Mouse (Mus musculus) gastrocnemius, adult 18-20 months (tissue): Measurements from ENCODE around the gene Ubtd1. TPM values are rescaled to one million over a fixed set of nuclear protein-coding genes. Genes with fewer than 3 reads are reported as not detected.
A peak's percentile ranks its signal among the peaks of the same experiment; 100 is the strongest.
"Not testable (repeated sequence)": the region's sequence is repeated elsewhere in the genome, so short reads cannot be mapped to it uniquely, and the experiment has no call there.

Source experiments
- DNase-seq: peaks from one replicate; pipeline ENCODE4 v3.0.0; 2021; ENCODE audit warnings: low spot score
- total RNA-seq, 2 experiments: library from RNA; stranded (reverse); gene quantifications; 2 replicates each; pipeline ENCODE4 v1.2.3; 2021

The Ubtd1 gene
- total RNA-seq, 2 experiments from 2014 or later, result 15.5 to 17.3 TPM

DNA sequence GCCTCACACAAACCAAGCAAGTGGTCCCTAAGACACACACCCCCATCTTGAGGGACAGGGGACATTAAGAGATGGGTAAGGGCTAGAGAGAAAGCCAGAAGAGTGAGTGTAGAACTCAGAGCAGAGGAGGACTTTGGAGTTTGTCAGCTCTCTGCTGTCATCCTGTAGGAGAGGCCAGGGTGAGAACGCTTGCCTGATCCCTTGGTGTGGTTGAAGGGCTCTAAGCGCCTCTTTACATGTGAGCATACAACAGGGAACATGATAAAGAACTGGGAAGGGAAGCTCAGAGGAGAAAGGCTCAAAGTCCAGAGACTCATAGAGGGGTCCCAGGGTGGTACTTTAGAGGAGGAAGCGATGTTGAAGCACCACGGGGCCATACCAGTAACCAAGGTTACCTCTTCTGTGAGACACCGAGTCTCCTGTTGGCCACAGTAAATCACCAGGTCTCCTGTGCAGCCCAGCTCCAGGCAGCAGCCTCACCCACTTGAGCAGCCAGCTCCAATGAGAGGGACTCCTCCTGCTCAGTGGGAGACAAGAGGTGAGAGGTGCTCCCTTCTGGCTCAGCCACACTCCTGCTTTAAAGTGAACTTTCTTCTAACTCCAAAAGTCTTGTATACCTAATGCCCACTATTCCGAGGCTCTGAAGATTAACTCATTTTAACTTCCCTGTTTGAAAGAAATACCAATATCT lies 75.3 kb downstream of the Ubtd1 start:
- DNase-seq, result no peak

DNA sequence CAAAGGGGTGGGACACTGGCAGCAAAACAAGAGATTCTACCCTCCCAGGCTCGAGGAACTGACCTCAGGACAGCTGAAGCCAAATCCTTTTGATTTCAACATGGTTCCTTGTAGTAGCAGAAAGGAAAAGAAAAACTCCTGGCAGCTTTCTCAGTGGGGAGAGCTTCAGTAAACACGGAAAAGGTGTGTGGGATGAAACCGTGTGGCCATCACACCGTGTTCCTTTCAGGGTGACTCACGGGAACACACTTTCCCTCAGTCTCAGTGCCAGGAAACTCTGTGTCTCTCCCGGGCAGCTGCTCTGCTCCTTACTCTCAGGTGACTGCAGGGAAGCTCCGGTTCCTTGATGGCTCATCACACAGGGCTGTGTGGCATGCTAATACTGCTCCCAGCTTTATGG lies 76.9 kb downstream of the Ubtd1 start:
- peak; percentile 62 for DNase-seq

- DNase-seq, result no peak
These were observed 79.9 kb downstream of the Ubtd1 start for GRCm38 (mm10) chr19:42061443-42061842.

GRCm38 (mm10) chr19:42068441-42069240 lies 87.1 kb downstream of the Ubtd1 start:
- peak; percentile 81 for DNase-seq

DNA sequence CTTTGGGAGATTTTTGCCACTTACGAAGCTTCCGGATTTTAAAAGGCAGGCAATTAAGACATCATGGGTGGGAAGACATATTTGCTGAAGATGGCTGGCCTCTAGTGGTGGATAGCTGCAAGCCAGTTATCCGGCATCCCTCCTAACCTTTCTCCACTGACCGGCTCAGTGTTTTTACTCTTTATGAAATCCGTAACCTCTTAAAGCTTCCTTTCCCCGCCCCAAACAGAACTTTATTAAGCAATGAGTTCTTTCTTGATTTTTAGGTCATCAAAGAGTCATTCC lies 87.6 kb downstream of the Ubtd1 start:
- DNase-seq, result peak; percentile 59

DNA sequence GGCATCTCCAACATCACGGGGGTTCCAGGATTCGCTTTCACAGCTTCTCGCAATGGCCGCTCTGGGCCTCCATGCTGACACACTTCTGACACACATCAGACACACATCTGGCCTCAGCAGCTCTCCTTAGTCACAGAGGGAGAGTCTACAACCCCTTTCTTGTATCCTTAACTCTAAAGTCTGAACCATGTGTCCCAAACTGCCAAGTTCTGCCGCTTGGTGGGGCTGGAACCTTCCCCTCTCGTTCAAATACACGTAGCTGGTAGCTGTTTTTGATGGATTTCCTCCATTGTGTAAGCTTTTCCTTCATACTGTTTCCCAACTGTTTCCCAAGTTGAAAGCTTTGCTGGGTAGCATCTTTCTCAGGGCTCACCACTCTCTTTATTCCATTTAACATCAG lies 89.7 kb downstream of the Ubtd1 start:
- no peak for DNase-seq

DNA sequence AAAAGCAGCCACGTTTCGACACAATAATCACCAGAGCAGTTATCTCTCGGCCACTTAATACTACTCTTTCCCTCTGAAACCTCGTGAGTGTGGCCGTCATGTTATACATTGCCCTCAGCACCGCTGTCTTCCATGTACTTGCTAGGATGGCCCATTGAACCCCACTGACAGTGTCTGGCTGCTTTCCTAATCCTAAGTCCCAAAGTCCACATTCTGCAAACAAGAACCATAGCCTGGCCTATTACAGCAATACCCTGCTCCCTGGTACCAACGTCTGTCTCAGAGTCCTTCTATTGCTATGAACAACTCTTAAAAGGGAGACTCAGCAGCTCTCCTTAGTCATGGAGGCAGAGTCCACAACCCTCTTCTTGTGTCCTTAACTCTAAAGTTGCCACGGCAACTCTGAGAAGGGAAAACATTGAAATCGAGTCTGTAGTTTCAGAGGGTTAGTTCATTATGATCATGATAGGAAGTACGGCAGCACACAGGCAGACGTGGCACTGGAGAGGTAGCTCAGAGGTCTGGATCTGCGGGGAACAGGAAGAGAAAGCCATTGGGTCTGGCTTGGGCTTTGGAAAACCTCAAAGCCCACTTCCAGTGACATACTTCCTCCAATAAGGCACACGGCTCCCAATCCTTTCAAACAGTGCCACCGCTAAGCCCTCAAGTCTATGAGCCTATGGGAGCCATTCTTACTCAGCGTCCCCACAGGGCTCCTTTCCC lies 90.5 kb downstream of the Ubtd1 start:
- DNase-seq, result no peak

GRCm38 (mm10) chr19:42072802-42073201 lies 91.2 kb downstream of the Ubtd1 start:
- DNase-seq, result no peak

DNA sequence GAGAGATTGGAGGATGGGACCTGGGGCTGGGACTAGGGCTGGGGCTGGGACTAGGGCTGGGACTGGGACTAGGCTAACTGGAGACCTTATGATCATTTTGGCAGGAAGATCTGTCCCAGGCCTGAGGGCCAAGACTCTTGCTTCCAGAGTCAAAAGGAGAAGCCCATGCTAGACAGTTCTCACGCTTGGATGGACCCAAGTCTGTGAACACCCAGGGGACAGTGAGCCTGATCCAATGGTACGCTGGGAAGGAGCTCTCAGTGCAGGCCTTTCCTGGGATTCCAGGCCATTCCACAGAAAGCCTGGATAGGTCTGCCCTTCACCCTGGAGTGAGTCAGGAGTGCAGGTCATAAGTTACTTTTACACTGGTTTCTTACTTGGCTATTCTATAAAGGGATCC lies 93.5 kb downstream of the Ubtd1 start:
- DNase-seq, result no peak

- DNase-seq, result no peak
These were observed 94.4 kb downstream of the Ubtd1 start for GRCm38 (mm10) chr19:42075992-42076391.

- DNase-seq, result no peak
These were observed 97.0 kb downstream of the Ubtd1 start for GRCm38 (mm10) chr19:42078566-42078965.

GRCm38 (mm10) chr19:42079006-42079405 lies 97.4 kb downstream of the Ubtd1 start:
- DNase-seq, result no peak

DNA sequence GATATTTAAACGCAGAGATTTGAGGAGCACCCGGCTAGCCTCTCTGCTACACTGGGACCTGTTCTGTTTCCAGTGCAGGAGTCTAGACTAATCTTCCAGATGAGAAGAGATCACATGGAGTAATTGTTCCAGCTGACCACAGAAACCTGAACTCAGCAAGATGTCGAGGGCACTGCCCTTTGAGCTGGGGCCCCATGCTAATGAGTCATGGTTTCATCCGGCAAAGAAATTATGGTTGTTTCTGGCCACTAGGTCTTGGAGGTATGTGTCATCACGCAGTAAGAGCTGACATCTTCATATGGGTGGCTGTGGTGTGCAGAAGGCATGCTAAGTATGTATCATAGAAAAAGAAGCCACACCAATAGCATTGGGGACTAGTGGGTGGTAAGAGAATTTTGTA lies 98.4 kb downstream of the Ubtd1 start:
- DNase-seq, result no peak

- DNase-seq, result no peak
These were observed 98.9 kb downstream of the Ubtd1 start for GRCm38 (mm10) chr19:42080469-42080868.

GRCm38 (mm10) chr19:42081613-42082012 lies 100.0 kb downstream of the Ubtd1 start:
- DNase-seq, result not testable (repeated sequence)

Other genes starting within 250 kb of the Ubtd1 start
- gene Slit1, start 238.1 kb upstream of the Ubtd1 start, total RNA-seq, result 1 to 10 TPM in 1 of 2 experiments, under 1 TPM in 1; 0.50 to 1.2 TPM
- 1 to 10 TPM; 8.0 to 8.1 TPM for gene Arhgap19, start 179.7 kb upstream of the Ubtd1 start, total RNA-seq
- 1 to 10 TPM; 3.5 to 6.2 TPM for gene Frat1, start 151.8 kb upstream of the Ubtd1 start, total RNA-seq
- gene Frat2, start 133.6 kb upstream of the Ubtd1 start, total RNA-seq, result 10 to 100 TPM in 1 of 2 experiments, 1 to 10 TPM in 1; 6.6 to 12.4 TPM
- 10 to 100 TPM; 31.0 to 31.2 TPM for gene Rrp12, start 85.6 kb upstream of the Ubtd1 start, total RNA-seq
- 10 to 100 TPM; 15.0 to 26.3 TPM for gene Pgam1, start 69.8 kb upstream of the Ubtd1 start, total RNA-seq
- gene Exosc1, start 48.3 kb upstream of the Ubtd1 start, total RNA-seq, result 10 to 100 TPM; 19.9 to 20.1 TPM
- gene Zdhhc16, start 48.3 kb upstream of the Ubtd1 start, total RNA-seq, result 10 to 100 TPM; 17.4 to 20.2 TPM
- gene Mms19, start 606 bp upstream of the Ubtd1 start, total RNA-seq, result 1 to 10 TPM; 8.7 to 9.7 TPM
- 100 to 1,000 TPM; 180 to 360 TPM for gene Ankrd2, start 54.2 kb downstream of the Ubtd1 start, total RNA-seq
- gene Hoga1, start 63.8 kb downstream of the Ubtd1 start, total RNA-seq, result 1 to 10 TPM; 2.8 to 4.2 TPM
- gene 4933411K16Rik, start 70.5 kb downstream of the Ubtd1 start, total RNA-seq, result under 1 TPM; 0.48 to 0.85 TPM
- 1 to 10 TPM; 4.0 to 4.5 TPM for gene Morn4, start 104.6 kb downstream of the Ubtd1 start, total RNA-seq
- 10 to 100 TPM; 13.0 to 13.7 TPM for gene Pi4k2a, start 108.7 kb downstream of the Ubtd1 start, total RNA-seq
- gene Avpi1, start 147.3 kb downstream of the Ubtd1 start, total RNA-seq, result 10 to 100 TPM in 1 of 2 experiments, 1 to 10 TPM in 1; 9.1 to 10.4 TPM
- 1 to 10 TPM; 5.3 to 6.9 TPM for gene Marveld1, start 165.6 kb downstream of the Ubtd1 start, total RNA-seq
- gene Zfyve27, start 182.2 kb downstream of the Ubtd1 start, total RNA-seq, result 10 to 100 TPM; 11.6 to 12.9 TPM
- 1 to 10 TPM; 3.0 to 9.3 TPM for gene Sfrp5, start 220.5 kb downstream of the Ubtd1 start, total RNA-seq